Mouse (Mus musculus) gastrocnemius, postnatal 14 days (tissue): ENCODE data around the gene Fkbp7. TPM values are rescaled to one million over a fixed set of nuclear protein-coding genes. Genes with fewer than 3 reads are reported as not detected.

Experiments
- DNase-seq: peaks from one replicate; pipeline ENCODE4 v3.0.0; 2021; ENCODE audit warnings: mixed read lengths
- intact Hi-C: fragments of 180-260 bp; cut with DNase I; formaldehyde crosslinking; loops from one replicate; pipeline ENCODE4 v1.15.1; 2025; ENCODE audit warnings: low total_unique reads
- long read RNA-seq, 2 experiments: library from polyadenylated mRNA; stranded (forward); transcript quantifications; one replicate each; pipeline ENCODE4 v2.0.0; 2021
- total RNA-seq, 2 experiments: library from RNA; stranded (reverse); gene quantifications; 2 replicates each; pipeline ENCODE4 v1.2.3; 2021

Fkbp7 gene
- 10 to 100 TPM; 18.8 to 22.8 TPM for total RNA-seq
- long read RNA-seq, experiment 1, transcript Fkbp7-201 (4 exons, 860 nt): major isoform, 9 of 10 reads
- long read RNA-seq, experiment 1, partial matches to known transcripts: 0 of 10 reads
- long read RNA-seq, experiment 1, other reads (novel, unspliced or antisense): 1 of 10 reads
- long read RNA-seq, experiment 2, transcript Fkbp7-201 (4 exons, 860 nt): major isoform, 6 of 10 reads
- long read RNA-seq, experiment 2, partial matches to known transcripts: 0 of 10 reads
- long read RNA-seq, experiment 2, other reads (novel, unspliced or antisense): 4 of 10 reads

GRCm38 (mm10) chr2:76672966-76673392 lies at the start of gene Fkbp7:
Gene Fkbp7 (minus strand): TSS chr2:76673116.
- DNase-seq: peak; percentile 86
- intact Hi-C loops: no loop called here

GRCm38 (mm10) chr2:76719650-76720049 lies 46.7 kb upstream of the Fkbp7 start:
- DNase-seq: peak; percentile 2
- intact Hi-C loops: no loop called here

GRCm38 (mm10) chr2:76714984-76715383 lies 42.1 kb upstream of the Fkbp7 start:
- DNase-seq: no peak
- intact Hi-C loops: no loop called here

- intact Hi-C loops: no loop called here
- DNase-seq: no peak
Observed at GRCm38 (mm10) chr2:76708512-76708911, 35.6 kb upstream of the Fkbp7 start.

GRCm38 (mm10) chr2:76705655-76706054 lies 32.7 kb upstream of the Fkbp7 start:
- DNase-seq: no peak

GRCm38 (mm10) chr2:76702751-76703150 lies 29.8 kb upstream of the Fkbp7 start:
- DNase-seq: no peak
- intact Hi-C loops: no loop called here

More at GRCm38 (mm10) chr2:76705655-76706054, 32.7 kb upstream of the Fkbp7 start:
- intact Hi-C loops: no loop called here

GRCm38 (mm10) chr2:76702188-76702587 lies 29.3 kb upstream of the Fkbp7 start:
- no peak for DNase-seq
- intact Hi-C loops: no loop called here

- intact Hi-C loops: no loop called here
- no peak for DNase-seq
Observed at GRCm38 (mm10) chr2:76695290-76695689, 22.4 kb upstream of the Fkbp7 start.

GRCm38 (mm10) chr2:76693765-76694164 lies 20.8 kb upstream of the Fkbp7 start:
- intact Hi-C loops: no loop called here
- no peak for DNase-seq

- intact Hi-C loops: no loop called here
- peak; percentile 55 for DNase-seq
Observed at GRCm38 (mm10) chr2:76690436-76691204, 17.7 kb upstream of the Fkbp7 start.

GRCm38 (mm10) chr2:76688162-76688561 lies 15.2 kb upstream of the Fkbp7 start:
- intact Hi-C loops: no loop called here
- DNase-seq: no peak

- intact Hi-C loops: no loop called here
- no peak for DNase-seq
Observed at GRCm38 (mm10) chr2:76687608-76688007, 14.7 kb upstream of the Fkbp7 start.

GRCm38 (mm10) chr2:76686986-76687385 lies 14.1 kb upstream of the Fkbp7 start:
- no peak for DNase-seq
- intact Hi-C loops: no loop called here

GRCm38 (mm10) chr2:76682301-76682700 lies 9.4 kb upstream of the Fkbp7 start:
- intact Hi-C loops: no loop called here
- no peak for DNase-seq

- intact Hi-C loops: no loop called here
- no peak for DNase-seq
Observed at GRCm38 (mm10) chr2:76676401-76677226, 3.7 kb upstream of the Fkbp7 start.

GRCm38 (mm10) chr2:76675949-76676348 lies 3.0 kb upstream of the Fkbp7 start:
- DNase-seq: no peak
- intact Hi-C loops: no loop called here

- intact Hi-C loops: no loop called here
- no peak for DNase-seq
Observed at GRCm38 (mm10) chr2:76675451-76675850, 2.5 kb upstream of the Fkbp7 start.

- DNase-seq: peak; percentile 86
- intact Hi-C loops: no loop called here
Observed at GRCm38 (mm10) chr2:76674725-76675427, 2.0 kb upstream of the Fkbp7 start, which contains the start of gene Plekha3. Gene Plekha3 (plus strand): TSS chr2:76675281.

GRCm38 (mm10) chr2:76673472-76674081 lies 661 bp upstream of the Fkbp7 start:
- intact Hi-C loops: no loop called here
- DNase-seq: peak; percentile 27
